In the genomic region with DNA sequence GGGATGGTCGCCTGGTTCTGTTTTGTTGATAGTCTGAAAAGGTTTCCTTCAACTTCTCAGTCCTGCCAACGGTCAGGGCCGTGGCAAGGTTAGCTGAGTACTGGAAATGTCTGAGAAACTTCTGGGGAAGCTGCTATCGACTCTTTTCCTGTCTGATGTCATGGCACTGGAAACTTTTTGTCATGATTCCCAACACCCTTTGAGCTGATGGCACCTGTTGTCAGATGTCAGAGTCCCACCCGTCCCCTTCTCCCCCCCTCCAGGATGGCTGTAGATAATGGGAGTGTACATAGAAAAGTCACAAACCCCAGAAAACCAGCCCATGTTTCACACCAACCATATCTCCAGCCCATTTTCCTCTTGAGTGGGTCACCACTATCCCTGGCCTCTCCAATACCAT, we compare ENCODE assay signal across 18 mouse cellular contexts.
"Had no signal": no experiment of that assay in that cellular context is flagged by ENCODE, and none has a peak within 500 bp of the region (broad histone marks: within the 10 kb centered on the region; RNA-seq: fewer than 3 reads in every experiment).

No protein-coding gene starts in this region.

- H3K4me2 ChIP-seq: lung, embryonic 15.5 days; midbrain, embryonic 11.5 days; neural tube, embryonic 12.5 days; stomach, embryonic 15.5 days had no signal

- H3K9ac ChIP-seq: liver, postnatal 0 days; lung, embryonic 15.5 days; neural tube, embryonic 12.5 days; stomach, embryonic 15.5 days had no signal

- H3K27ac ChIP-seq: lung, embryonic 15.5 days; macrophage; neural tube, embryonic 12.5 days; stomach, embryonic 15.5 days; stomach, postnatal 0 days had no signal

- ATAC-seq: liver, postnatal 0 days; lung, postnatal 0 days; midbrain, embryonic 16.5 days had no signal

- H3K36me3 ChIP-seq: lung, embryonic 15.5 days; neural tube, embryonic 12.5 days; stomach, embryonic 15.5 days had no signal

- H3K27me3 ChIP-seq: lung, embryonic 15.5 days; megakaryocyte, embryonic 14.5 days; neural tube, embryonic 12.5 days; stomach, embryonic 15.5 days had no signal

- DNase-seq: liver, postnatal 0 days; lung, adult 2 months; lung, postnatal 14 days; lung, postnatal 36 days; midbrain, embryonic 14.5 days; right cerebral cortex, postnatal 14 days; thymus, adult 2 months; thymus, postnatal 25 days; thymus, postnatal 4 days had no signal

- H3K4me1 ChIP-seq: lung, embryonic 15.5 days; megakaryocyte, embryonic 14.5 days; neural tube, embryonic 12.5 days; stomach, embryonic 15.5 days had no signal

- H3K9me3 ChIP-seq: lung, embryonic 15.5 days; stomach, embryonic 15.5 days had no signal

- H3K4me3 ChIP-seq: lung, embryonic 15.5 days; megakaryocyte, embryonic 14.5 days; neural tube, embryonic 12.5 days; stomach, embryonic 15.5 days had no signal
